Mouse (Mus musculus): ENCODE measurements at regions not wholly inside any gene's neighbourhood (a gene's known extent, or its start where the extent isn't known, plus 50 kb on each side); places are given as distances from the start of the nearest gene placed in this dataset.

GRCm38 (mm10) chr5:59945761-59946160, 1862.9 kb upstream of the G6pd2 start:
- TF ChIP-seq CTCF (IDR thresholded peaks at IDR 0.05 in 2 of 3, conservative IDR thresholded peaks at IDR 0.05 in 1 of 3; ENCODE audit: control insufficient read depth in 1 of 3, insufficient read depth in 1 of 3, low read depth in 2 of 3, low read length in 3 of 3, poor library complexity in 1 of 3, severe bottlenecking in 1 of 3), result no peak
- no peak for TF ChIP-seq EP300 (IDR thresholded peaks at IDR 0.05; ENCODE audit: low read depth in 1 of 2, low read length in 2 of 2)
- TF ChIP-seq SIN3A (IDR thresholded peaks at IDR 0.05; ENCODE audit: low read length), result no peak
- no peak for TF ChIP-seq CHD2 (IDR thresholded peaks at IDR 0.05; ENCODE audit: low read length)

Measured in MEL (cell line).